Mouse (Mus musculus) right cerebral cortex, postnatal 10 days (tissue): ENCODE results near the gene Ficd.
A peak's percentile ranks its signal among the peaks of the same experiment; 100 is the strongest.

Experiments
- DNase-seq, 2 experiments: peaks; one replicate each; pipeline ENCODE4 v3.0.0; 2021; ENCODE audit warnings: low spot score in 2 of 2

The Ficd gene

GRCm38 (mm10) chr5:113730641-113731121 is 4.9 kb upstream of the Ficd start:
- DNase-seq: peak in 1 of 2 experiments; percentile 62

DNA sequence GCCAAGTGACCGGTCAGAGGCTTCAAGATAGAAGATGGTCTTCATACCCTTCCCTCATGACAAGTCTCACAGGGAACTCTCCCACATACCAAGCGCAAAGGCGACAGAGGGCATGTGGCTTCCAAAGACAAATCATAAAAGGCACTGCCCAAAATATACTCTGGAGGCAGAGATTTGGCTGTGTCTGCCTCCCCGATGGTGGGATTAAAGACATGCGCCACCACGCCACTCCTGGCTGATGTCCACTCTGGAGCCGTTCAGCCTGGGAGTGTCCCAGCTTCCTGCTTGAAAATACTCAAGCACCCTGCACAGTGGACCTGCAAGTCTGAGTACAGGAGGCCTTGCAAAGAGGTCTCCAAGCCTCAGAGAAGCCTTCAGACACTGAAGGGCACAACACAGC is 4.4 kb upstream of the Ficd start:
- no peak for DNase-seq

DNA sequence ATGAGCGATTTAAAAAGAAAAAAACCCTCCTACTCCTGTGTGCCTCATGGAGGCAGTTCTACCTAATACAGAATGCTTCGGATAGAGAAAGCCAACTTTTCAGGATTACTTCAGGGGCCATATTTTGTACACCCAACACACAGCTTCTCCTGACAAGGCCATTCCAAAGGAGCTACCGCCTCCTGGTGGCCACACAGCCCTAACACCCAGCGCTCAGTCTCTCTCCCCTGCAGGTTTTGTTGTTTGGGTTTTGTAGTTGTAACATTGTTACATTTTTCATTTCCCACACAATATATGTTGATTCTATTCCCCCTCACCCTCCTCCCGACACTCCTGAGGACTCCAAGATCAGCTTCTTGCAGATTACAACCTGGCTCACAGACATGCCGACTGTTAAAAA is 3.4 kb upstream of the Ficd start:
- DNase-seq: peak in 1 of 2 experiments; percentile 76

DNA sequence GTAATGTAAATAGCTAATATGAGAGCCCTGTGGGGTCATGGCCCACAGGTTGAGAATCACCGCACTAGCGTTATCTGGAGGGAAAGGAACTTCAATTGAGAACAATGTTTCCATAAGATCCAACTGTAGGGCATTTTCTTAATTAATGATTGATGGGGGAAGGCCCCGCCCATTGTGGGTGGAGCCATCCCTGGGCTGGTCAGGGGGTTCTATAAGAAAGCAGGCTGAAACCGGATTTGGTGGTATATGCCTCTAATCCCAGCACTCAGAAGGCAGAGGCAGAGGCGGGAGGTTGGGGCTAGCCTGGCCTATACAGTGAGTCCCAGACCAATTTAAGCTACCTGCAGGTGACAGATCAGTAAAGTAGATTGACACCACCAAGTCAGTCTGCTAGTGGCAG is 1.2 kb upstream of the Ficd start:
- no peak for DNase-seq

DNA sequence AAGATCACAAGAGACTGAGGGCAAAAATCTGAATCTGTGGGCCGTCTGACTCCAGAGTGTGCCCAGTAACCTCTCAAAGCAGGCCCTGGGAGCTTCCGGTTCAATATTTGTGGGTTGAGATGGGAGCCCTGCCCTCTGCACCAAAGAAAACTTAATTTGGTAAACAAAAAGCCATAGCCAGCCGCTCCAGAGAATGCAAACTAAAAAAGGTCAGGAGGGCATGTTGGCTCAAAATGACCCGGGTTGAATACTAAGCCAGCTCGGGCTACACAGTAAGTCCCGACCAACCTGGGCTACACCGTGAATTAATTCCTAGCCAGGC is 619 bp upstream of the Ficd start:
- no peak for DNase-seq

DNA sequence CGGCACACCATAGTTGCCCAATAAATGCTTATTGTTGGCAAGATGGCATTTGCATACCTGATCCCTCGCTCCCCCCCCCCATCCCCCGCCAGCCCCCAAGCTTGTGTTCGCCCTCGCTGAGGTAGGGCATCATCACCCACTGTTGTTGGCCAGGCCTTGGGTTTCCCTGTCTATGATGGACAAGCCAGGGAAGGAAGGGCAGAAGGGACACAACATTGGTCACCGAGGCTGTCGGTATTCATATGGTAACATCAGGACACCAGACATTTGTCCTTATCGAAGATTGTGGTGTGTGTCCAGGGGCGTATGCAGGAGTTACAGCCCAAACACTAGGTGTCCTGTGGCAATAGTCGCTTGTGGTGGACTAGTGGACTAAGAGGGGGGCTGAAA is 505 bp downstream of the Ficd start:
- no peak for DNase-seq

DNA sequence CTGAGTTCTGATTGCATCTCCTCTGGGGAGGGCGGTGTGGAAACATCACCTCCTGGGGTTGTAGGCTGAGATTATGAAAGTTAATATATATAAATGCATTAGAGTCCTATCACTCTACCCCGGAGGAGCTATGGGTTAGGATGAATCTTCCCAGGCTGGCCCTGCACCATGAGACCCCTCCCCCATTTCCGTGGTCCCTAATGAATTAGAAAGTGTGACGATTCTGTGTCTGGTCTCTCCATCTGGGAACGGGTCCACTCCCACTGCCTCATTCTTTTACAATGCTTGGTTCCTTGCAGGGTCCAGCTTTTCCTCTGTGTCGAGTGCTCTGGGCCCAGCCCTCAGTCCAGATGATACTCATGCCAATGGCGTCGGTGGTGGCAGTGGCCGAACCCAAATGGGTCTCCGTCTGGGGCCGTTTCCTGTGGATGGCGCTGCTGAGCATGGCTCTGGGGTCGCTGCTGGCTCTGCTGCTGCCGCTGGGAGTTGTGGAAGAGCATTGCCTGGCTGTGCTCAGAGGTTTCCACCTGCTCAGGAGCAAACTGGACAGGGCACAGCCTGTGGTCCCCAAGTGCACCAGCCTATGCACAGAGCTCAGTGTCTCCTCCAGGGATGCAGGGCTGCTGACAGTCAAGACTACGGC is 1.0 kb downstream of the Ficd start:
- DNase-seq: no peak

DNA sequence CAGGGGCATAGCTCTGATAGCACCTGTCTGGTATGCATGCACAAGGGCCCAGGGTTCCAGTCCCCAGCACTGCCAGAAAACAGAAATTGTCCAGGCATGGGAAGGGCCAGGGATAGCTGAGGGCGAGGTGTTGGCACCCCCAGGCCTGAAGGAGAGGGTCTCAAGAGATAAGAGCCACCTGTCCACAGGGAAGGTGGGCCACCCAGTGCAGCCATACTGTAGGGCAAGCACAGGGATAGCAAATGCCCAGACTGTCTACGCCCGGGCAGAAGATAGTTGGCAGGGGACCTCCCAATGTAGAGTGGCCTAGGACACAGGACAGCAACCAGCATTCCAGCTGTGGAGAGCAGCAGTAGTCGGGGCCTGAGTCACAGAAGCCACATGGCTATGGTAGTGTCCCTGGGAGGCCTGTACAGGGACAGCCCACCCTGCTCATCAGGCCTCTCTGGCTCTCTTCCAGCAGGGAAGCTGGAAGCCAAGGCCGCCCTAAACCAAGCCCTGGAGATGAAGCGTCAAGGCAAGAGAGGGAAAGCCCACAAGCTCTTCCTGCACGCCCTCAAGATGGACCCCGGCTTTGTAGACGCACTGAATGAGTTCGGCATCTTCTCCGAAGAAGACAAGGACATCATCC is 2.1 kb downstream of the Ficd start:
- no peak for DNase-seq

DNA sequence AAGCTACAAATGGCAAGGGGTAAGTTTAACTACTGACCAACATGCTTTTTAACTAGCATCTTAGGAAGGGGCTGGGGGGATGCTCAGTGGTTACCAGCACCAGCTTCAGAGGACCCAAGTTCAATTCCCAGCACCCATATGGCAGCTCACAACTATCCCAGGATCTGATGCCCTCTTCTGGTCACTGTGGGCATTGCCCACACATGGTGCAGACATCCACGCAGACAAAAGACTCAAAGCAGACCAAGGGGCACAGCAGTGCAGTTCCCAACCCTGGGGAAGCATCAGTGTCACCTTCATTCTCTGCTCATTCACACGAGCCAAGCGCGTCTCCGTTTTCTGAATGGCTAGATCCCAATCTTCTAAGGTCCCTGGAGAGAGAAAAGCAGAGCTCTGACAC is 12.0 kb downstream of the Ficd start:
- DNase-seq: no peak

DNA sequence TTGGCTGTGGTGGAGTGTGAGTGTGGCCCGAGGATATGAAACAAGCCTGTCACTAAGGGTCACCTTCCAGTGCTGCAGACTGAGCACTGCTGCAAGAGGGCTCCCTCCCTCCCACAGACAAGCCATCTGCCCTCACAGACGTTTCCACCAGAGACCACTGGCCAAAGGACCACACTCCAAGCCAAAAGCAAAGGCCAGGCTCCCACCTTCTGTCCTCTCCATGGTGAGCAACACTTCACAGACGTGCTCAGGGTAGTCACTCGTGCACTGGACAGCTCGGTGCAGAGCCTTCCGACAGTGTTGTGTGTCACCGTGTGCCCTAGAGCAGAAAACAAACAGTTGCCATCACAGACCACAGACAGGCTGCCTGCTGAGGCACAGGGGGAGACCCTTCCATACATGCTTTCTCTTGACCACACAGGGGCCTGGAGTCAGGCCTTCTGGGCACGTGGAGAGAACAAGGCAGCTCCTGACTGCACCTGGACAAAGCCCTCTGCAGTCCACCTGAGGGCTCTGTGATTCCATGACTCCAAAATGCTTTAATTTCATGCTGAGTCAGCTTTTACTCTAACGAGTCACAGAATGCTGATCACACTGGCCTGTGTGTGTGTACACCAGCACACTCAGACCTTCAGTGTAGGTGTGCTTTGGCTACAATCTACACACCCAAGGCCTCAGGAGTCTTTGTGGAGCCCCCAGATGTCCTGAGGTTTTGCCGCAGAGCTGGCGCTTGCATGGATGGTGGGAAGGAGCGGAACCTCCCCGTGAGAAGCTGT is 13.1 kb downstream of the Ficd start:
- no peak for DNase-seq

DNA sequence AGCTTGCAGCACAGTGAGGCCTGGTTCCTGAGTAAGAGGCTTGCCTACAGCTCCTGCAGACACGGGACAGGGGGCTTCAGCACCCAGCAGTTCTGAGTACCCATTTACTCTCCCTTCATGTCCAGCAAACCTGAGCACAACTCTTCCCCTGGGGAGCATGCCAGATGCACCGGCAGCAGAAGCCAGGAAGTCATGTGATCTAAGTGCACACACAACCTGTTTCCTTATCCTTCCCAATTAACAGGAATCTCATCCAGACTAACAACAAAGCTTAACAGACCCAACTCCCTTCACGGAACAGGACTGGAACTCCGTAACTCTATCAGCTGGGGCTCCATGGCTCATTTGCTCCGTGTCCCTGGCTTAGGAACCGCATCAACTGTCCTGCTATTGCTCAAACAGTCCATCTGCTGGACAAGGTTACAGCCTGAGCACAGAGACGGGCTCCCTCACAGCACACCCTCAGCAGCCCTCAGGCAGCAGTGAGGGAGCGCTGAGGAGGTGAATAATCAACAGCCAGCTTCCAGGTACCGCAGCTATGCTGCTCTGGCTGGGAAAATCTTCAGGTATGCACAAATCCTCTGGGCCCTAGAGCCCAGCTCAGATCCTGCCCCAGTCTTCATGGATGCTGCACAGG is 16.0 kb downstream of the Ficd start:
- DNase-seq: no peak

GRCm38 (mm10) chr5:113755347-113756030 is 19.9 kb downstream of the Ficd start:
- DNase-seq: no peak

DNA sequence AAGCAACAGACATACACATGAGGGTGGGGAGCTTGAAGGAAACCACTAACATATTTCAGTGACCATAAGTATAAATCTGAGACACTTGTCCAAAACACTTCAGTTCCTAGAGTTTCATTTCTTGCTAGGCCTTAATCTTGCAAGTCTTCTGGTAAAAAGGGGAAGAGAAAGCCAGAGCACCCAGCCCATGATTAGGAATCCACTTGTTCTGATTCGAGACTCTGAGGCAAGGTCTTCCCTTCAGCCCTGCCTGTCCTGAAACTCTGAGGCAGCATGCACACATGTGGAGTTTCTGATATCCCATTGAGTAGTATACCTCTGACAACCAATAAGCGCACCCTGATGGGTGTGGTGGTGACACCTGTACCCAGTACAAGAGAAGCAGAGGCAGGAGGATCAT is 26.0 kb downstream of the Ficd start:
- no peak for DNase-seq

- DNase-seq: no peak
Measured at GRCm38 (mm10) chr5:113764426-113764825, 28.8 kb downstream of the Ficd start.

DNA sequence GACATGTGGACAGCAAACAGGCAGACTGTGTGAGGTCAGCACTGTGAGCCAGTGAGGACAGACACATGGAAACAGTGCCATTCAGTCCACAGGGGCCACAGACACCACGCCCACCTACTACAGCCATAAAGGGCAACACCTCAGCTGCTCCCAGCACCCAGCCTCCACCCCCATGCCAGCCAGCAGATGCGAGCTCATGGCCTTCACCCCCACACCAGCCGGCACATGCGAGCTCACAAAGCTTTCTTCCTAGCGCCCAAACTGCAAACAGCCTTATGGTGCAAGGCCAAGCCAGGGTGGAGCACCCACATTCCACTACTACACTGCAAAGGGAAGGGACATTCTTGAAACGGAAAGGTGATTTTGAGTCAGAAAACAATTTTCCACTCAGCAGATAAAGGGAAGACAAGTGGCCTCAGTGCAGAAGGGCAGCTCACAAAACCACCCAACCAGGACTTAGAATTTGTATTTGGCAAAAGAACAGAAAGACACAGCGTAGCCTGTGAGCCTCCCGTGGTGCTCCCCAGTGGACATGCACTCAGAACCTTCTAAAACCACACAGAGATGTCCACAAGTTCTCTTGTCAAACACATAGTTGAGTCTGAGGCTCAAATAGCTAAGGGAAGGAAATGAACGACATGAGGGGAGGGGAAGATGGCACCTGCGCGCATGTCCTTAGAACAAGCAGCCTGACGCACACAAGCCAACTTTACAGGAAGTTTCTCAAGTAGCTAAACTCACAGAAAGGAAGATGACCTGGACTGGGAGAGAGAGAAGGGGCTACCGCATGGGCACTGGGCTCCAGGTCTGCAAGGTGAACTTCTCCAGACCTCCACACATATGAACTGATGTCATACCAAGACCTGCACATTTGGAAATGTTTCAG is 30.3 kb downstream of the Ficd start:
- DNase-seq: no peak

DNA sequence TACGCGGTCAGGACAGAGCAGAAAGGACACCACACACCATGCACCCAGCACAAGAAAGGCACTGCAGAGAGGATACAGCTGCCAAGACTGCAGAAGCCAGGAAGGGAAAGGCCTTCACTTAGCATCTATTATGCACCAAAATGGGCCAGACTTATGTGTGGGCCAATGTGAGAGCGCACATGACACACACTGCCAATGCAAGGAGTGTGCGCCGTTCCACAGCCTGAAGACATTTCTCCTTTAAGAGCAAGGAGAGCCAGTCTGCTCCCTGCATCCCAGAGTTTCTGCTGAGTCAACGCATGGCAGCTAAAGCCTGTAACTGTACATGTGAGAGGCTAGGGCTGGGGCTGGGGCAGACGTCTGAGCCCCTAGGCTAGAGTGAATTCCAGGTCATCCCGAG is 33.2 kb downstream of the Ficd start:
- no peak for DNase-seq

DNA sequence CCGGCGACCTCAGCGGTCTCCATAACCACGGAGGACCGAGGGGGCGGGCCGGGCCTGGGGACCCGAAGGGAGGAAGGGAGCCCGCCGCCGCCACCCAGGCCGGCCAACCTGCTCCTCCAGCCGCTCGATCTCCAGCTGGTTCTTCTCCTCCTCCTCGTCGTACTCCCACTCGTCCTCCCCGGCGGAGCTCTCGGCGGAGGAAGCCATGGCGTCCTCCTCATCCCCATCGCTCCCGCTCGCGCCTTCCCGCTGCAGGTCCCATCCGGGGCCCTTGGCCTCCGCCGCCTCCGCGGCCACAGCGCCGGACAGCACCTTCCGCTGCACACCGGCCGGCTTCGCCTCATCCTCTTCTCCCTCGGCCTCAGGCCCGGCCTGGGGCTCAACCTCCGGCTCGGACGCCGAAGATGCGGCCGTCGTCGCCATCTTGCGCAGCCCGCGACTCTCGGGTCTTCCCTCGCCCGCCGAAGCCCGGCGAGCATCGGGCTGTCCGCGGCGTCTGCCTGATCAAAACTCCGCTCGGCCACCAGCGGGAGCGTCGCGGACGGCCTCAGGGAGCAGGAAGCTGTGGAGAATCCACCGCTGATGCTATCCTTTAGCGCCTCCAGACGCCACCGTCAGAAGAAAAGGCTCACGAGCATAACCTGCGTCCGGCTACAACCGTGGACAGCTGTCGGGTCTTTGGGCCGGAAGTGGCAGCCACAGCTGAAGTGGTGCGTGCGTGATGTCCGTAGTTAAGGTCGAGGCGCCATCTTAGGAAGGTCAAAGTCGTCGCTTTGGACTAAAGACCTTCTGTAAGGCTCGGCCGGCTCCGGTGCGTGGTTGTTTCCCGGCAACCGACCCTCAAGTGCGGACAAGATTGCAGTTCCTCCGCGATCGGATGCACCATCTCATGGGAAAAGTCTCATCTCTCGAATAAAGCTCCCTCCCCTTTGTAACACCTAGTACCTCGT is 35.9 kb downstream of the Ficd start:
- peak; percentile 92 to 95 for DNase-seq

DNA sequence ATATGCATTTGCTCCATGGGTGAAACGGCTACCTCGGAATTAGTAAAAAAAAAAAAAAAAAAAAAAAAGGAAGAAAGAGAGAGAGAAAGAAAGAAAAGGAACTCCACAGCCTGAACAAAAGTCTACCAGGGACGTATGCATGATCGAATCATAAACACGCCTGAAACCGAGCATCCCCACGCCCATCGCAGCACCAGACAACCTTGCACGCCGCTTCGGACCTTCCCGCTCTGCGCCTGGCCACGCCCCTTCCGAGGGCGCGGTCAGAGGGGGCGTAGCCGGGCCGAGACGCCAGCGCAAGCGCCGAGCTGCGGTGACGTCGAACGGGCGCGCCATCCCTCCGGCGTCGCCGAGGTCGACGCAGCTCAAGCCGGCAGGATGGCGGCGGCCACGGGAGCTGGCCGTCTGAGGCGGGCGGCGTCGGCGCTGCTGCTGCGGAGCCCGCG is 36.9 kb downstream of the Ficd start, which contains the start of the genes Sart3 and Iscu:
Sart3 (minus strand) TSS at position 61 of the 446 bp plus-strand sequence.
Iscu (plus strand) TSS at position 299 of the 446 bp plus-strand sequence.
- peak; percentile 95 to 96 for DNase-seq

- DNase-seq: no peak
Measured at GRCm38 (mm10) chr5:113772905-113773519, 37.4 kb downstream of the Ficd start.
